Mouse (Mus musculus): Measurements from ENCODE around the gene Olfr220. TPM values are rescaled to one million over a fixed set of nuclear protein-coding genes. Genes with fewer than 3 reads are reported as not detected.

Gene Olfr220
- not detected for polyA plus RNA-seq (2014; fragmentation: Illumina TruSeq; extraction: RNeasy Lipid Tissue Mini Kit (QIAGEN cat#74804); ENCODE audit: low read depth, low replicate concordance)

GRCm38 (mm10) chr1:174441782-174442181 lies at the start of gene Olfr220:
TSS of gene Olfr220 (plus strand) at chr1:174442082.

GRCm38 (mm10) chr1:174423764-174424163 lies 18.1 kb upstream of the Olfr220 start, which contains the start of gene Olfr414:
TSS of gene Olfr414 (plus strand) at chr1:174424064.

Other genes with a start within 250 kb of the Olfr220 start
- not detected for gene Olfr419, start 190.0 kb upstream of the Olfr220 start, polyA plus RNA-seq (2014; fragmentation: Illumina TruSeq; extraction: RNeasy Lipid Tissue Mini Kit (QIAGEN cat#74804); ENCODE audit: low read depth, low replicate concordance)
- 1.4 TPM for gene Mptx1, start 111.6 kb upstream of the Olfr220 start, polyA plus RNA-seq (2014; fragmentation: Illumina TruSeq; extraction: RNeasy Lipid Tissue Mini Kit (QIAGEN cat#74804); ENCODE audit: low read depth, low replicate concordance)
- gene Olfr417, start 77.0 kb upstream of the Olfr220 start, polyA plus RNA-seq (2014; fragmentation: Illumina TruSeq; extraction: RNeasy Lipid Tissue Mini Kit (QIAGEN cat#74804); ENCODE audit: low read depth, low replicate concordance): not detected
- not detected for gene Olfr248, start 51.0 kb upstream of the Olfr220 start, polyA plus RNA-seq (2014; fragmentation: Illumina TruSeq; extraction: RNeasy Lipid Tissue Mini Kit (QIAGEN cat#74804); ENCODE audit: low read depth, low replicate concordance)
- gene Olfr414, start 18.0 kb upstream of the Olfr220 start, polyA plus RNA-seq (2014; fragmentation: Illumina TruSeq; extraction: RNeasy Lipid Tissue Mini Kit (QIAGEN cat#74804); ENCODE audit: low read depth, low replicate concordance): not detected
- gene Fmn2, start 59.7 kb downstream of the Olfr220 start, polyA plus RNA-seq (2014; fragmentation: Illumina TruSeq; extraction: RNeasy Lipid Tissue Mini Kit (QIAGEN cat#74804); ENCODE audit: low read depth, low replicate concordance): 8.7 TPM

Measured in adrenal gland, adult 10 weeks (tissue).